Mouse (Mus musculus) heart, adult 18-20 months (tissue): ENCODE measurements around the gene Zfp599. TPM values are rescaled to one million over a fixed set of nuclear protein-coding genes. Genes with fewer than 3 reads are reported as not detected.
"Not testable (repeated sequence)": the region's sequence is repeated elsewhere in the genome, so short reads cannot be mapped to it uniquely, and the experiment has no call there.

ENCODE experiments used
- DNase-seq, 2 experiments: peaks; one replicate each; pipeline ENCODE4 v3.0.0; 2021 to 2022; ENCODE audit warnings: mixed read lengths in 1 of 2
- long read RNA-seq, 2 experiments: library from polyadenylated mRNA; stranded (forward); transcript quantifications; one replicate each; pipeline ENCODE4 v2.0.0; 2021
- total RNA-seq, 2 experiments: library from RNA; stranded (reverse); gene quantifications; 2 replicates each; pipeline ENCODE4 v1.2.3; 2021

The Zfp599 gene
- total RNA-seq, result under 1 TPM; 0.15 to 0.21 TPM
- long read RNA-seq, experiment 1, result 0 reads
- long read RNA-seq, experiment 2, result 0 reads

GRCm38 (mm10) chr9:22259184-22260091 is at the start of gene Zfp599:
Gene Zfp599 (minus strand): TSS chr9:22259895.
- DNase-seq, result peak; percentile 62 to 70

GRCm38 (mm10) chr9:22307920-22308262 is 48.2 kb upstream of the Zfp599 start:
- not testable (repeated sequence) for DNase-seq

GRCm38 (mm10) chr9:22307156-22307919 is 47.6 kb upstream of the Zfp599 start, which contains the start of gene Zfp810:
Gene Zfp810 (minus strand): TSS chr9:22307648.
- peak; percentile 92 to 95 for DNase-seq

- DNase-seq, result no peak
These were observed 47.0 kb upstream of the Zfp599 start for GRCm38 (mm10) chr9:22306726-22307125.

DNA sequence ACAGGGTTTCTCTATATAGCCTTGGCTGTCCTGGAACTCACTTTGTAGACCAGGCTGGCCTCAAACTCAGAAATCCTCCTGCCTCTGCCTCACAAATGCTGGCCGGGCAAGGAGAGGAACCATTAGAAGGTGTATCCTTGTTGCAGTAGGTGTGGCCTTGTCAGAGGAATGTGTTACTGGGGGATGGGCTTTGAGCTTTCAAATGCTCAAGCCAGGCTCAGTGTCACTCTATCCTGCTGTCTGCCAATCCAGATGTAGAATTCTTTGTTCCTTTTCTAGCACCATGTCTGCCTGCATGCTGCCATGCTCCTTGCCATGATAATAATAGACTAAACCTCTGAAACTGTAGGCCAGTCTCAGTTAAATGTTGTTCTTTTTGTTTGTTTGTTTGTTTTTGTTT is 42.5 kb upstream of the Zfp599 start:
- DNase-seq, result no peak

DNA sequence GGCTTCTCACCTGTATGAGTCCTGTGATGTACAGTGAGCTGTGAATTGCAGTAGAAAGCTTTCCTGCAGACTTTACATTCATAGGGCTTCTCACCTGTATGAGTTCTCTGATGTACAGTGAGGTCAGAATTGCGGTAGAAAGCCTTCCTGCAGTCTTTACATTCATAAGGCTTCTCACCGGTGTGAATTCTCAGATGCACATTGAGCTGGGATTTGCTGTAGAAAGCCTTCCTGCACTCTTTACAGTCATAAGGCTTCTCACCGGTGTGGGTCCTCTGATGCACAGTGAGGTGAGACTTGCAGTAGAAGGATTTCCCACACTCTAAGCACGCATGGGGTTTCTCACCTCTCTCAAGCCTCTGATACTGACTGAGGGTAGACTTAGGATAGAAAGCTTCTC is 19.0 kb upstream of the Zfp599 start:
- DNase-seq, result no peak

- DNase-seq, result no peak
These were observed 9.2 kb upstream of the Zfp599 start for GRCm38 (mm10) chr9:22268886-22269285.

GRCm38 (mm10) chr9:22262611-22263010 is 2.9 kb upstream of the Zfp599 start:
- DNase-seq, result no peak

DNA sequence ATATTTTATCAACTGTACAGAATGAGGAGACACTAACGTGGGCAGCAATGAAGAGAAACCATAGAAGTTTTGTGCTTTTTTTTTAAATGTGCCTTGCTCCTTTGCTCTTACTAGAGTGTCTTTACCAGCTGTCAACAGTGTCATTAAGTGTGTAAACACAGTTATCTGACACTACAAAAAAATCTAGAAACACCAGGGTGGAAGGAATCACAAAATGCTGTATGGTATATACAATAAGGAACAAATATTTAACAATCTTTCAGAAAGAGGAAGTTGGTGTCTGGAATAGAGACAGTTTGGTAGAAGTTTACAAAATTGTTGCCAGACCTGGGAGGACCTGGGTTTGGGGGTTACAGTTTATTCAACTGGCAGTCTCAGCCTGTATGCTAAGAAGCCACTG is 1.9 kb upstream of the Zfp599 start:
- no peak for DNase-seq

- no peak for DNase-seq
These were observed 362 bp upstream of the Zfp599 start for GRCm38 (mm10) chr9:22260092-22260422.

- no peak for DNase-seq
These were observed 911 bp downstream of the Zfp599 start for GRCm38 (mm10) chr9:22258784-22259183.

- DNase-seq, result no peak
These were observed 3.1 kb downstream of the Zfp599 start for GRCm38 (mm10) chr9:22256579-22256978.

DNA sequence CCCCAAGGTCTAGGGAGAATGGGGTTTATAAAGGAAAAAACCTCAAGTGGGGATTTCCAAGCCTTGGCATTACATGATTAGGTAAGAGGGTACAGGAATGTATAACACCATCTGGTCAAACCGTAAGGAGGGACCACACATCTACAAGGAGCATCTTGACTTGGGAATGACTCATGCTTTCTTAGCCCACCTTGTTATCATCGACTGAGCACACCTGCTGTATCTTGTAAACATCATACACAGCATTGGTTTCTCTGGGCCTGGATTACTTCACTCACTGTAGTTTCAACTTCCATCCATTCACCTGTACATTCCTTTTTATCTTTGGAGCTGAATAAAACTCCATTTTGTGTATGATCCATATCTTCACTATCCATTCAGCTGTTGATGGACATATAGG is 15.5 kb downstream of the Zfp599 start:
- DNase-seq, result no peak

- DNase-seq, result no peak
These were observed 19.7 kb downstream of the Zfp599 start for GRCm38 (mm10) chr9:22240001-22240400.

- no peak for DNase-seq
These were observed 29.1 kb downstream of the Zfp599 start for GRCm38 (mm10) chr9:22230556-22230955.

DNA sequence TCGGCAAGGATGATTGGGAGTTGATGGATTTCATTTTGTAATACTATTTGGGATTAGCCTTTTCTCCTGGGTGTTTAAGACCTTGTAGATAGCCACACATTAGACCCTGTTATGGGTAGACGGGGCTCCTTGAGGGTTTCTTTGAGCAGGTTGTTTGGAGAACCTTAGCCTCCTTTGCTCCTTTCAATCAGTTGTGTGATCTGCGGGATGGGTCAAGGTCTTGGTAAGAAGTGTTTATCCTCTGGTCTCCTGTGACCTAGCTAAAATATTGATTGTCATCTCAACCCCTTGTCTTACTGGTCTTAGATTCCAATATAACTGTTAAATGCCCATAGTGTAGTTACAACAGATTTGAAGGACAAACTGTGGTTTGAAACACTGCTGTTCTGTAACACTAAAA is 29.6 kb downstream of the Zfp599 start:
- no peak for DNase-seq

DNA sequence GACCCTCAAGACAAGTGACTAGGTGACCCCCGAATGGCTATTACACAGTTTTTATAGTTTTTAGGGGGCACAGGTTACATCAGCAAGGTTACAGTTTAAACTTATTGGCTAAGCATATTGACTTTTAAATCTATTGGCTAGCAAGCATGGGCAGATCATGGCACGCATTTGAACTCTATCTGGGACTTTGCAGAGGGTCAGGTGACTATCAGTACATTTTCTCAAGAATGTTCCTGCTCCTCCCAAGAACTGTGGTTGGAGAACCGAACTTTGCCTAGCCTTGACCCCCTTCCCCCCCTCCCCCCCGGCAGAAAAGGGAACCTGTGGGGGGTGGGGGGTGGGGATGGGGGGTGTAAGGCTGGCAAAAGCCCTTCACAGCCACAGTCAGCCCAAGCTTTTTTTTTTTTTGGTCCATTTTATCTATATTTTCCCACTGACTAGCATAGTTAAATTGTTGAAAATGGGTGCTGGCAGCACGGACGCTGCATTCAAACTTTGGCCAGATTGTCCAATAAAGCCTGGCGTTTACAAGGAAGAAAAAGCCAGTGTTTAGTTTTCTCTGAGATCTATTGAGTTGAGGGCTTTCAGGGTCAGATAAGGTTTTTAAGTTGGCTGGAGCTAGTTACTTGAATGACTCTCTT is 30.2 kb downstream of the Zfp599 start:
- no peak for DNase-seq

DNA sequence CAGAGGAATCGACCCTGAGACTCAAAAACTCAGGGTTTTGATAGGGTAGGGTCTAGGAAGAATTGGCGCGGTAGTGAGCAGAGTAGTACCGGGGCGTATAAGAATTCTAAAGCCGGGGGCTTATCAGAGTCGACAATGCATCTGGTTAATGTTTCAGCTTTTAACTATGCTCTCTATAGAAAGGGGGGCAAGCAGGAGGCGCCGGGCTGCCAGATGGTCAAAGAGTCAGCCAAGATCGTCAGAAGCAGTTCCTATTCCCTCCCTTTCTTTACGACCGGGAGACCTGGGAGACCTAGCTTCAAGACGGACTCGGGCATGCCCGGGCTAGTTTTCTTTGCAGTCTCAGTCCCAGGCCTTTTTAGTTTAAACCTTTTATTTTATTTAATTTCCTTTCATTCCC is 32.8 kb downstream of the Zfp599 start:
- peak; percentile 79 to 85 for DNase-seq

DNA sequence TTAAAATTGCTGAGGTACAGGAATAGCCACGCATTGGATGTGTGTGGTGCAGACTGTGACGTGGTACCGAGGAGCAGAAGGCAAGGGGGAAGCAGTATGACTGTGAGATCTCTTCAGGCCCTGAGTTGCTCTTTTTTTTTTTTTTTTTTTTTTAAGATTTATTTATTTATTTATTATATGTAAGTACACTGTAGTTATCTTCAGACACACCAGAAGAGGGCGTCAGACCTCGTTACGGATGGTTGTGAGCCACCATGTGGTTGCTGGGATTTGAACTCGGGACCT is 33.4 kb downstream of the Zfp599 start:
- not testable (repeated sequence) for DNase-seq

DNA sequence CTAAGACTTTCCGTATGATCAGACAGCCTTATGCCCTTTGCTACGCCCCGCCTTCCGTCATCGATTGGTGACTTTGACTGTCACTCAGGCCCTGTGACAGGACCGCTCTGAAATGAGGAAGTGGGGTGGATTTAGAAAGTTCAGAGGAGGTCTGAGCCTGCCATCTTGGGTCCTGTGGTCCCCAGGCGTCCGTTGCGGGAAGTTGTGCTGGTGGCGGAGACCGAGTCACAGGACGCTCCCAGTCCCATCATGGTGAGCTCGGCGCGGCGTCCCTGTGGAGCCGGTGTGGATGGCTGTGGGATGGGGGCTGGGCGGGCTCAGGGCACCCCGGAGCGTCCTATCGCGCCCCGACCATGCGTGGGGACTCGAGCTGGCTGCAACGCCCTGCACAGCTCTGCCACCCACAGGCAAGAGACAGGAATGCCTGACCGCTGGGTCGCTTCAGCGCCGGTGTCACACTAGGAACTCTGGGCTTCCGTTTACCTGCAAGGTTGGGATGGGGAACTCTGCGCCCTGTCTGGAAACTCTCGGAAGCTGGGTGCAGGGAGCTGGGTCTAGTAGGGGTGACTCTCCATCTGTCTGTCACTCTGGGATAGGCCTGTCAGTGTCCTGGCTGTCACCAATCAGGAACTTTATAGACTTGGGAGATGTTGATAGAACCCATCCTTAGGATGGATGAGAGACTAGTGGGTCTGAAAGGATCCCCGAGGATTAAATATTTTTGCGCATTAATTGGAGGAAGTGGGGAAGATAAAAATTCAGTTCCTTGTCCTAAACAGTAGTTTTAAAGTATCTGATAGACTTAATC is 33.9 kb downstream of the Zfp599 start, which contains the start of gene Zfp809:
TSS of gene Zfp809 (plus strand) at position 134 of the 808 bp plus-strand sequence.
- peak; percentile 99 to 100 for DNase-seq

DNA sequence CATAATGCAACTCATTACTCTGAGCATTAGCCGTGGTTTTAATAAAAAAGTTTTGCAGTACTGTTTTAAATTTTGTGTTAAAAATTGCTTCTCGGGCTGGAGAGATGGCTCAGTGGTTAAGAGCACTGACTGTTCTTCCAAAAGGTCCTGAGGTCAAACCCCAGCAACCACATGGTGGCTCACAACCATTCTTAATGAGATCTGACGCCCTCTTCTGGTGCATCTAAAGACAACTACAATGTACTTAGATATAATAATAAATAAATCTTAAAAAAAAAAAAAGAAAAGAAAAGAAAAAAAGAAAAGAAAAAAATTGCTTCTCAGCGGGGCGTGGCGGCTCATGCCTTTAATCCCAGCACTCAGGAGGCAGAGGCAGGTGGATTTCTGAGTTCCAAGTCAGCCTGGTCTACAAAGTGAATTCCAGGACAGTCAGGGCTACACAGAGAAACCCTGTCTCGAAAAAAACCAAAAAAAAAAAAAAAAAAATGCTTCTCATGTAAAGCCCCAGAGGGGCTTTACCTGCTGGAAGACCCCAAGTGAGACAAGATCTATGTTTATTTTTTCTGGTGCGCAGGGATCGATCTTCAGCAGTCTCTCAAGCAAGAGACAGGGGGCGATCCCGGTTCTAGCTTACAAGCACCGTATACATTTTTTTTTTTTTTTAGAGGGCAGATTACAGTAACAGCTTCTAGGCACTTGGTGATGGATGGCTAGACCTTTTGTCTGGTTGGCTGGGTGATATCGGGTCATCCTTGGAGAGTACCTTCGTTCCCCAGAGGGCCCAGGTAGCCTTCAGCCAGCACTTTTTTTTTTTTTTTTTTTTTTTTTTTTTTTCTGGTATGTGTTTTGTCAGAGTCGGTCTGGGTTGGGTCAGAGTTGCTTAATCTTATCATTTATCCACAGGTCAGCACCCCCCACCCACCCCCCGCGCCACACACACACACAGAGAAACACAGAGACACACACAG is 34.9 kb downstream of the Zfp599 start:
- peak in 1 of 2 experiments; percentile 22 for DNase-seq
